Mouse (Mus musculus): ENCODE results near the gene Ipo11.

GRCm38 (mm10) chr13:106817066-106817465 lies 119.7 kb downstream of the Ipo11 start:
- TF ChIP-seq EP300 (optimal IDR thresholded peaks at IDR 0.05): no peak
- TF ChIP-seq CTCF (IDR thresholded peaks at IDR 0.05; ENCODE audit: low read depth): no peak

Measured in stomach, postnatal 0 days (tissue).